Mouse (Mus musculus) cerebellum, postnatal 10 days (tissue): ENCODE data around the gene Ephb2.
A peak's percentile ranks its signal among the peaks of the same experiment; 100 is the strongest.

Experiments used
- DNase-seq, 2 experiments: peaks; one replicate each; pipeline ENCODE4 v3.0.0; 2021; ENCODE audit warnings: mixed read lengths in 2 of 2

Ephb2 gene

GRCm38 (mm10) chr4:136800366-136800765, 35.4 kb downstream of the Ephb2 start:
- no peak for DNase-seq

- no peak for DNase-seq
Measured at GRCm38 (mm10) chr4:136797677-136798569, 37.9 kb downstream of the Ephb2 start.

DNA sequence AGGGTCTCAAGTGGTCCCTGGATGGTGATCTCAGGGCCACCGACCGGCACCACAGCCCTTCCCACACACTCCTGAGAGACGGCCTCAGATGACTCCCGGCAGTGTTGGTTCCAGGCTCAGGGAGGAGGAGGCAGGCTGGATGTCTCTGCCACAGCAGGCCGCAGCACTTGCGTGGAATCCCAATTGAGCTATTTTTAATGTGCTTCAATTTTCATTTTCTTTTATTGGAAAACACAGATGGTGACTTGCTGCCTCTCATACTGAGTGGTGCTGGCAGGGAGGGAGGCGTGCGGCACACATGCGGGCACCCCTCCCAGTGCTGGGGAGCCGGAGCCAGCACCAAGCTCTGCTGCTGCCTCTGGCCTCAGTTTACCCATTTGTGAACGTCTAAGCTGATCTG, 42.5 kb downstream of the Ephb2 start:
- DNase-seq: peak; percentile 43 to 50

- peak; percentile 80 to 87 for DNase-seq
Measured at GRCm38 (mm10) chr4:136789821-136790220, 46.0 kb downstream of the Ephb2 start.

DNA sequence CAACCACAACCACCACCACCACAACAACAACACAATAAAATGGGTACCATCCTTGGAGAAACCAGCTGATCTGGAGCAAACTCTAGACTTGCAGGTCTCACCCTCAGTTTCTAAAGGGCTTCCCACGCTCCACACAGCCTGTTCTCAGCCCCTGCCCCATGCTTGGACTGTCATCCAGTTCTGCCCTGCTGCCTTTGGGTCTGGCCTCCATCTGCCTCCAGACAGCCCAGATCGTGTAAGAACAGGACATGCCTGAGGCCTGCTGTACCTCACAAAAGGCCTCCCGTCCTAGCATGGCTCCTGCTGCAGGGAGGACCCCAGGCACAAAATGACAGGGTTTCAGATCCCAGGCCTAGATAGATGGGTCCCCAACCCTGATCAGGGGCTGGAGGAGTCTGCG, 48.4 kb downstream of the Ephb2 start:
- peak; percentile 54 to 62 for DNase-seq

DNA sequence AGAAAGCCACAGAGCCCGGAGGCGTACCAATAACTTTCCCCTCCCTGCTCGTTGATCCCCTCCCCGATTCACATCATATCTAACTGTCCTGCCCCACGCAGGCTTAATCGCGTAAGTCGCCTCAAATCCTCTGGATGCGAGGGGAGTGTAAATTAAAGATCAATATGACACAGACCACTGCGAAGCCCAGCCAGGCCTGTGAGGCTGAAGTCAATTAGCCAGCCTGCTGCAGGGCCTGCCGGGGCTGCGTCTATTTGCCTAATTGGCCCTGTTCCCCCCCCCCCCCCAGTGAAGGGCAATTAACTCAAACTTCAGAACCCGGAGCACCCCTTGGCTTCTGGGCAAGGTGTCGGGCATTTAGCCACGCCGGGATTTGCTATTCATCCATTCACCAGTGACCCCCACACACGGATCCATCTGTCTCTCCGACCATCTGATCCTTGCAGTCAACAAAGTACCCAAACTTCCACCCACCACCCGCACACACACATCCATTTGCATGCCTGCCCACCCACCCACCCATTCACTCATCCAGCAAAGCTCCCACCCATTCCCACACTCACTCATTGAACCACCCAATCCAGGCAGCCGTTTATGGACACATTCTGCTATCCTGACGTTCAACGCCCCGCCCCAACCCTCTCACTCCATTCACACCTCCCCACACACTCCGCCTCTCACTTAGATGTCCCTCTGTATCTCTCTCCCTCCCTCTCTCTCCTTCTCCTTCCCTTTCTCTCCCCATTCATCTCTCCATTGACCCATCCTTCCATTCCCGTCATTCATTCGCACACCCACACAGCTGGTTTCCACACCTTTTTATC, 49.1 kb downstream of the Ephb2 start:
- DNase-seq: peak; percentile 89 to 94

GRCm38 (mm10) chr4:136783552-136784150, 52.1 kb downstream of the Ephb2 start:
- peak; percentile 83 to 90 for DNase-seq

GRCm38 (mm10) chr4:136782579-136782925, 53.2 kb downstream of the Ephb2 start:
- DNase-seq: peak; percentile 64 to 74

DNA sequence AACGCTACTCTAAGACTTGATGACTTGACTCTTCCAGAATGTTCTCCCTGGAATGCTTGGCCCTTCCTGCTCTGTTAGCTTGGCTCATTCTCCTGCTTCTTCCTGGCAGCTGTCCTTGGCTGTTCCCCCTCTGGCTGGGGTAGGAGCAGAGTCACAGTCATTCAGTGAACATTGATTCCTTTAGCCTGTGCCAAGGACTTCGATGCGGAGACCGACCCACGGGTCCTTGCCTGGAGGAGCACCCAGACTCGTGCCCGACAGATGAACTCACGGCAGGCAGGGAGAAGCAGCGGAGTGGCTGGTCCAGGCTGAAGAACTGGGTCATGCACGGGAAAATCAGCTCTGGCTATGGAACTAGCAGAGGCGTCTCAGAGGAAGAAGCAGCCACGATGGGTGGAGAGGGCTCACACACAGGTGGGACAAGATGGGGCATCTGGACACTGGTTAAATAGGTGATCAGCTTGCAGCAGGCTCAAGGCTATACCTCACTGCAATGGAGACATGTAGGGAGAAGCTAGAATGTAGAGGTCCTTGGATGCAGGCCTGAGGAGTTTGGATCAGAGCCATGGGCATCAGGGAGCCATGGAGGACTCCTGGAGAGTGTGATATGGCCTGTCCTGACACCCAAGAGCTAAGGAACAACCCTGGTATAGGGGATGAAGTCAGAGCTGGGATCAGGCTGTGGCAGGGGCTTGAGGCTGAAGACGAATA, 53.8 kb downstream of the Ephb2 start:
- DNase-seq: peak; percentile 76 to 80

GRCm38 (mm10) chr4:136780201-136780895, 55.4 kb downstream of the Ephb2 start:
- DNase-seq: no peak

DNA sequence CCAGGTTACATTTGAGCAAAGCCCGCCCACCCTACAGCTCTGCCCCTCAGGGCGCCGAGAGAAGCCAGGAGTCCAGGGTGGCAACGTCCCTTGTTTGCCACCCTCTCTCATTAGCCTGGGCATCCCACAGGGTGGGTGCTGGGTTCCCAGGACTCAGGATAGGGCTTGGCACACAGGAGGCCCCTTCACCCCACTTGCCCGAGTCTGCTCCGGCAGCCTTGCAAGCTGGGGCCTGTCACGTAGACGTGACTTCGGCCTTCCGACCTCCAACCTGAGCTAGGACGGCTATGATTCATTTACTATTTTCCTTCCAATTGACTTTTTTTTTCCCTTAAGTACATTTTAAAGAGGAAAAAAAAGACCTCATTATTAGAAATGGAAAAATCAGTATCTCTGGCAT, 56.6 kb downstream of the Ephb2 start:
- no peak for DNase-seq

DNA sequence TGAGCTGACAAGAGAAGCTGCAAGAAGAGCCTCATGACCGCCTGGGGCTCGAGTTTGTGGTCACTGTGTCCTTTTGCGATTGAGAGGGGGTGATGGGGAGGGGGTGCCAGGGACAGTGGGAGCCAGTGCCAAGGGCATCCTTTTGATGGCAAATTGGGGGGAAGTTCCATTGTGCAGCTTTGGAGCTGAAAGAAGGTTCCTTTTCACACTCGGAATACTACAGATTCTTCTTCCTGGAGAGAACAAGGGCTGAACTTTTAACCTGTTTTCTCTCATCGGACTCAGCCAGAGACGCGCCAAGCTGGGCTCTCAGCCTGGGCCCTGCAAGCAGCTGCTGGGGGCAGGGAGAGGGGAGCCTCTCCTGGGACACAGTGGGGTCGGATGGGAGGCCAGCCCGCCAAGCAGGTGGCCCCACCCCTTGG, 59.3 kb downstream of the Ephb2 start:
- no peak for DNase-seq

DNA sequence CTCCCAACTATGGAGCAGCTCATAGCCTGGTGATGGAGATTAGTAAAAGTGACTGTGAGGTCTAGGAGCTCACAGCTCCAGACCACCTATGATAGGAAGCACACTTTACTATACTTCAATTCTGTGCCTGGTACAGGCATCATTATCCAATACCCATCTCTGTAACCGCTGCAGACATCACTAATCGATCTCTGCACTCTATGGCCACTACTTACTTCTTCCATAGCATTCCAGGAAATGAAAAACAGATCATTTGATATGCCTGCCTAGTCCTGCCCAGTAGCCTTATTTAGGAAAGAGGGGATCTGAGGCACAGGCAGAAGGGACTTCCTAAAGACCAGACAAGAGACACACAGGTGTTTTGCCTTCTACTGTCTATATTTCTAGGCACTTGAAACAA, 59.9 kb downstream of the Ephb2 start:
- DNase-seq: no peak

DNA sequence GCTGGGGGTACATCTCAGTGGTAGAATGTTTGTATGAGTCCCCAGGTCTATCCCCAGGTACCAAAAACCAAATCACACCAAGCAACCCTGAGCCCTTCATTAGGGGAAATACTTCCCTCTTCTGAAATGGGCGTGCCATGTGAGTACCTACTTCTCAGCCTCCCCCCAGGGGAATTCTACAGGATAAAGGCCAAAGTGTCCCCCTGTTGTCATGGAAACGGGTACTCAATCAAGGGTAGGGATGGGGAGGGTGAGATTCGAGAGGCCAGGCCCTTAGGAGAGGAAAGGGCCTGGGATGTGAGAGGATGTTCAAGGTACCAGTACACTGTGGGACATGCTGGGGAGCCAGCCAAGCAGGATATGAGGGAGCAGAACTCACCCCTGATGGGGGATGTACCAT, 61.6 kb downstream of the Ephb2 start:
- no peak for DNase-seq

- DNase-seq: no peak
Measured at GRCm38 (mm10) chr4:136772952-136773584, 62.7 kb downstream of the Ephb2 start.

GRCm38 (mm10) chr4:136772318-136772717, 63.5 kb downstream of the Ephb2 start:
- DNase-seq: no peak

- DNase-seq: no peak
Measured at GRCm38 (mm10) chr4:136770718-136771117, 65.1 kb downstream of the Ephb2 start.

GRCm38 (mm10) chr4:136768499-136768898, 67.3 kb downstream of the Ephb2 start:
- no peak for DNase-seq

DNA sequence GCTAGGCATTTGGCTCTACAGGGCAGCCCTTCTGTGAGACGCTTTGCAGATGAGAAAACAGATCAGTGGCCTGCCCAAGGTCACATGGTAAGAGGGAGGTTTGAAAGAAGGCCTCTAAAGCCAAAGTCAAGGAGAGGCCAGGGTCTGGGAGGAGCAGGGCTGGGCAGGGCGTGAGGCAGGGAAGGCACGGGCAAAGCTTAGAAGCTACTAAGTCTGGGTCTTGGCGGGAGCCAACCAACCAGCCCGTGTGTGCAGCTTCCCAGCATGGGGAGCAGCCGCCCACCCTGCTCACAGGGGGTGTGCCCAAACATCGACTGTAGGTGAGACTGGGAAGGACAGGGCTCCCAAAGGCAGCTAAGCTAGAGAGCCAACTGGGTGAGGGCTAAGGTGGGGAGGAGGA, 70.7 kb downstream of the Ephb2 start:
- no peak for DNase-seq

DNA sequence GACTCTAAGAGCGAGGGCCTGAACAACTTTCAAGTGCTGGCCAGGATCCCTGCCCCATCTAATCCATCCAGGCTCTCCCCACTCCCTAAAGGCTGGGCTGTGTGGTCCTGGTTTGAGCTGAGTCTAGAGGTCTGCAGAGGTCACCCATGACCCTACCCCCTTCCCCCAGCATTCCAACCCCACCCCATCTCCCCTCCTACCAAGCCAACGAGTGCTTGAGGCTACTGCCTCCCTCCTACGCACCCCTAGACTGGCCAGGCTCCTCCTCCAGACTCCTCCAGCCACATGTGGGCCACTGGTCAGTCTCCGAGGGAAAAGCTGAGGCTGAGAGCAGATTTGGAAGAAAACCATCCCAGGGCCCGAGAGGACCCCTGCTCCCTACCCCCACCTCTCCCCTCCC, 72.4 kb downstream of the Ephb2 start:
- no peak for DNase-seq

- no peak for DNase-seq
Measured at GRCm38 (mm10) chr4:136761713-136762380, 73.9 kb downstream of the Ephb2 start.
